Mouse (Mus musculus): ENCODE results near the gene Gm45521.

- TF ChIP-seq CTCF (IDR thresholded peaks at IDR 0.05) (no peak), POLR2A (IDR thresholded peaks at IDR 0.05; ENCODE audit: insufficient read depth, low read depth, low read length) (no peak), EP300 (IDR thresholded peaks at IDR 0.05; ENCODE audit: insufficient read depth, low read depth, low read length) (no peak)
These were observed 35.1 kb downstream of the Gm45521 start for GRCm38 (mm10) chr14:7992158-7992557.

Measured in heart, adult 2 months (tissue).